Mouse (Mus musculus): ENCODE measurements around the gene Pga5. TPM values are rescaled to one million over a fixed set of nuclear protein-coding genes. Genes with fewer than 3 reads are reported as not detected.

The Pga5 gene
- polyA plus RNA-seq, 1 experiment from 2014 or later: not detected

DNA sequence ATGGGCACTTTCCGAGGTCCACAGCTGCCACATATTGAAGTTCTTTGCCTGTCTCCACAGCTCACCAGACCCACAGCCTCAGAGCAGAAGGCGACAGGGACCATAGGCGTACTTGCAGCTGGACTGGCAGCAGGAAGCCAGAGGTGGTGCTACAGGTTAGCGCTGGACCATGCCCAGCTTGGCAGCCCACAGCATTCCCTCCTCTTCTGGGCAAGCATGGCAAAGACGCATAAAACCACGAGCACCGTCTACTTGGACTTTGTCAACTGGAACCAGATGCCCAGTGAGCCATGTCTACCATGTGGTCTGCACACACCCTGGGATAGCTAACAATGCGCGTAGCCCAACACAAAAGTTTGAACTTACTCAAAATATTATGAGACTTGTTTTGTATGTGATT is 7.2 kb upstream of the Pga5 start:
- Histone ChIP-seq H3K27me3 (ENCODE audit: insufficient read depth, low read length) (no peaks in the 10 kb centered on the region), H3K4me1 (ENCODE audit: insufficient read depth) (peaks cover 7% of the 10 kb centered on the region), H3K4me2 (no peak overlapping the region), H3K4me3 (ENCODE audit: low read depth, low read length) (no peak overlapping the region), H3K9me3 (ENCODE audit: low read depth, low read length) (no peaks in the 10 kb centered on the region), H3K36me3 (ENCODE audit: insufficient read depth) (no peaks in the 10 kb centered on the region), H3K27ac (ENCODE audit: low read depth) (no peak overlapping the region), H3K9ac (no peak overlapping the region)
- TF ChIP-seq CTCF (IDR thresholded peaks at IDR 0.05; ENCODE audit: low read depth): no peak
- no peak for ATAC-seq (ENCODE audit: insufficient read depth)
- 88% methylated on average over 9 of the region's 9 CpGs for WGBS
- no peak for DNase-seq

DNA sequence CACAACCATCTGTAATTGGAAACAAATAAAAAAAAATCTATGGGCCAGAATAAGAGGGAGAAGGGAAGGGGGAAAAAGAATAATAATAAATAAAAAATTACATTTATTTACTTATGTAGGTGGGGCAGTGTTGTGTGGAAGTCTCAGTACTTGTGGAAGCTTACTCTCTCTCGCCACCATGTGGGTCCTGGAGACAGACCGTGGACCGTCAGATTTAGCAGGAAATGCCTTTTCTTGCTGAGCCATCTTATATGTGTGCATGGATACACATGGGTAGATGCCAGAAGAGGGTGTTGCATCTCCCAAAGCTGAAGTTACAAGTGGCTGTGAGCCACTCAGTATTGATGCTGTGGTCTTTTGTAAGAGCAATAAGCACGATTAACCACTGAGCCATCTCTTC is 3.7 kb upstream of the Pga5 start:
- no peak overlapping the region for H3K4me2 ChIP-seq
- DNase-seq: no peak
- H3K4me1 ChIP-seq (ENCODE audit: insufficient read depth): no peaks in the 10 kb centered on the region
- H3K9me3 ChIP-seq (ENCODE audit: low read depth, low read length): no peaks in the 10 kb centered on the region
- no peaks in the 10 kb centered on the region for H3K27me3 ChIP-seq (ENCODE audit: insufficient read depth, low read length)
- ATAC-seq (ENCODE audit: insufficient read depth): no peak
- TF ChIP-seq CTCF (IDR thresholded peaks at IDR 0.05; ENCODE audit: low read depth): peak; percentile 12; the same call in 1 of the 2 replicates
- H3K36me3 ChIP-seq (ENCODE audit: insufficient read depth): no peaks in the 10 kb centered on the region
- no peak overlapping the region for H3K9ac ChIP-seq
- H3K27ac ChIP-seq (ENCODE audit: low read depth): no peak overlapping the region
- WGBS: 50% methylated on average over 4 of the region's 4 CpGs
- no peak overlapping the region for H3K4me3 ChIP-seq (ENCODE audit: low read depth, low read length)

DNA sequence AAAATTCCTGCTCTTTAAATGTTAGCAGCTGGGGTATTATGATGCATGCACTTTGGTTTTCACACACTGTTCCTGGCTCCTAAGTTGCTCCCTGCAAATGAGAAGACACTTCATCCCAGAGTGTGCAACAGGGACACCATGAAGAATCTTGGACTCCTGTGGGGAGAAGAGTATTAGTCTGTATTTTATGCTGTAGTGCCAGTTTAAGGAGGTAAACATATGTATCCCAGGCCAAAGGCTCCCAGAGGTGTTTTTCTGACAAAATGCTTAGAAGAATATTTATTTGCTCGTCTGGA is 849 bp upstream of the Pga5 start:
- H3K9ac ChIP-seq: no peak overlapping the region
- ATAC-seq (ENCODE audit: insufficient read depth): no peak

DNA sequence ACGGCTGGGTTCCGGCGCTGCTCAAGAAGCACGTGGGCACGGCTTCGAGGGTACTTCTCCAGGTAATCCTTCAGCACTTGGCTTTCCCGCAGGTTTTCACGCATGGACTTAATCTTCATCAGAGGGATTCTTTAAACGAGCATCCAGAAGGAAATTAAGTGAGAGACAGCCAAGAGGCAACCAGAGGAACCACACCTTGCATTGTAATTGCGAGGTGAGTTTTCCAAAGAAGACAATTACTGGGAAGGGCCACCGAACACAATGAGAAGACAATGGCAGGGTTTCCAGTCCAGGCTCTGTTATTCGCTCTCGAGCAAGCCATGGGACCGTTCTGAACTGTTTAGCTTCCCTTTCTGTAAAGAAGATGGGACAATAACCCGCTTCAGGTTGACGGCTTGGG is 1.2 kb downstream of the Pga5 start:
- WGBS: 78% methylated on average over 16 of the region's 16 CpGs
- ATAC-seq (ENCODE audit: insufficient read depth): no peak

More for the DNA sequence above, 849 bp upstream of the Pga5 start:
- Histone ChIP-seq H3K4me3 (ENCODE audit: low read depth, low read length) (no peak overlapping the region), H3K4me1 (ENCODE audit: insufficient read depth) (no peaks in the 10 kb centered on the region), H3K27ac (ENCODE audit: low read depth) (no peak overlapping the region), H3K36me3 (ENCODE audit: insufficient read depth) (no peaks in the 10 kb centered on the region), H3K4me2 (no peak overlapping the region), H3K27me3 (ENCODE audit: insufficient read depth, low read length) (no peaks in the 10 kb centered on the region), H3K9me3 (ENCODE audit: low read depth, low read length) (no peaks in the 10 kb centered on the region)
- no peak for TF ChIP-seq CTCF (IDR thresholded peaks at IDR 0.05; ENCODE audit: low read depth)
- no peak for DNase-seq
- 60% methylated on average over 1 of the region's 1 CpGs for WGBS

DNA sequence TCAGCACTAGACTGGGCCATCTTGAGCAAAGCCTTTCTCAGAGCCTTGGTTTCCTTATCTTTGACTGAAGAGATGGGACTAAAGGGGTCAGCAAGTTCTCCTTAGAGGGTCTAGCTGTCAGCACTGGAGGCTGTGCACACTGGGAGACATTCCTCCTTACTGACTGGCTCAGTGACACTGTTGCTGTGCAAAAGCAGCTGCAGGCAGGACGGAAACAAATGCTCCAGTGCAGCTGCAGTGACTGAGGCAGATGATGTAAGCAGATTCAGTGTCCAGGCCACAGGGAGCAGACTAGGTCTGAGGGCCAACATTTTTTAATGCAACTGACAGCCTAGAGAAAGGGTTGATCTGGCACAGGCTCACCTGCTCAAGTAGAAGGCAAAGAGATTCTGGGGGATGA is 4.6 kb downstream of the Pga5 start:
- Histone ChIP-seq H3K36me3 (ENCODE audit: insufficient read depth) (no peaks in the 10 kb centered on the region), H3K4me2 (no peak overlapping the region), H3K4me1 (ENCODE audit: insufficient read depth) (no peaks in the 10 kb centered on the region), H3K9ac (no peak overlapping the region), H3K27me3 (ENCODE audit: insufficient read depth, low read length) (no peaks in the 10 kb centered on the region), H3K4me3 (ENCODE audit: low read depth, low read length) (no peak overlapping the region), H3K9me3 (ENCODE audit: low read depth, low read length) (no peaks in the 10 kb centered on the region), H3K27ac (ENCODE audit: low read depth) (no peak overlapping the region)
- TF ChIP-seq CTCF (IDR thresholded peaks at IDR 0.05; ENCODE audit: low read depth): no peak
- ATAC-seq (ENCODE audit: insufficient read depth) (no peak), DNase-seq (no peak)
- WGBS: 48% methylated on average over 1 of the region's 1 CpGs

More for the DNA sequence above, 1.2 kb downstream of the Pga5 start:
- no peak for DNase-seq
- H3K27ac ChIP-seq (ENCODE audit: low read depth): no peak overlapping the region
- H3K4me3 ChIP-seq (ENCODE audit: low read depth, low read length): no peak overlapping the region
- H3K36me3 ChIP-seq (ENCODE audit: insufficient read depth): no peaks in the 10 kb centered on the region
- H3K9ac ChIP-seq: no peak overlapping the region
- no peaks in the 10 kb centered on the region for H3K27me3 ChIP-seq (ENCODE audit: insufficient read depth, low read length)
- no peak overlapping the region for H3K4me2 ChIP-seq
- no peaks in the 10 kb centered on the region for H3K4me1 ChIP-seq (ENCODE audit: insufficient read depth)
- no peaks in the 10 kb centered on the region for H3K9me3 ChIP-seq (ENCODE audit: low read depth, low read length)
- TF ChIP-seq CTCF (IDR thresholded peaks at IDR 0.05; ENCODE audit: low read depth): no peak

DNA sequence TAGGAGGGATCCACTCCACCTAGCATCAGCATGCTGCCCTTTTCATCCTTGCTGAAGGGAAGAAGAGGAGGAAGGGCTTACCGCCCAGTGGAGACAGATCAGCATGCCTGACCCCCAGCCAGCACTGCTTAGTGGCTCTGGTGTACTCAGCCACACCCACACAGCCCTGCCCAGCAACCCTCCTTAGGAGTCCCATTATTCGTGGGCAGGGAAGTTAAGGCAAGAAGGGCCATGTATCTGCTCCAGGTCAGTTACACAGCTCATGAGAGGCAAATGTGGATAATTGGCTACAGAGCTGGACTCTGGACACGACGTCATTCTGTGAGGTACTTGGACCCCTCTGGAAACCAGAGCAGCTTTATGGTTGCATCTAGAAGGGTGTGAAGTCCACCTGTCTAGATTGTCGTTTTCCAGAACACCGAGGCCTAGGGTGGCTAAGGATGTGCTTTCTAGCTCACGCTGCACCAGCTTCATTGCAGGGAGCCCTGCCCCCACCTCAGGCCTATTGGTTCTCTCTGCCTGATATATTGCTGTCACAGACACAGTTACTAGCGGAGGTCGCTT is 5.9 kb downstream of the Pga5 start:
- Histone ChIP-seq H3K9ac (no peak overlapping the region), H3K27ac (ENCODE audit: low read depth) (no peak overlapping the region), H3K4me3 (ENCODE audit: low read depth, low read length) (no peak overlapping the region), H3K36me3 (ENCODE audit: insufficient read depth) (no peaks in the 10 kb centered on the region), H3K4me1 (ENCODE audit: insufficient read depth) (no peaks in the 10 kb centered on the region), H3K4me2 (no peak overlapping the region), H3K27me3 (ENCODE audit: insufficient read depth, low read length) (no peaks in the 10 kb centered on the region), H3K9me3 (ENCODE audit: low read depth, low read length) (no peaks in the 10 kb centered on the region)
- ATAC-seq (ENCODE audit: insufficient read depth) (no peak; the same call in 1 of the 2 replicates), DNase-seq (no peak)
- 58% methylated on average over 9 of the region's 9 CpGs for WGBS
- no peak for TF ChIP-seq CTCF (IDR thresholded peaks at IDR 0.05; ENCODE audit: low read depth)

DNA sequence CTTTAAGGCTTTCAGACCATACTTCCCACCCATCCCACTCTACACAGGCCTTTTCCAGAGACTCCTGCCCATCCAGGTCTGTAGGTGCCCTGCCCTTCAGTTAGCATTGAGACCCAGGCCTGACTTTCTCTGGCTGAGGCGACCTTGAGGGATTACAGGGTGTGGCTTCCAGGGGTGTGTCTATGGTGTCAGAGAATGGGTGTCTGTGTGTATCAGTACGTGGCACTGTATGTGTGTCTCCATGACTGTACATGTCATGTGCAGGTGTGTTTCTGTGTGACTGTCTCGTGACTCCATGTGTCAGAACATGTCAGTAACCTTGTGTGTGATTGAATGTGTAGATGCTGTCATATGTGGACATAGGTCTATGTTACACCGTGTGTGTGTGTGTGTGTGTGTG is 6.6 kb downstream of the Pga5 start:
- H3K27ac ChIP-seq (ENCODE audit: low read depth): no peak overlapping the region

DNA sequence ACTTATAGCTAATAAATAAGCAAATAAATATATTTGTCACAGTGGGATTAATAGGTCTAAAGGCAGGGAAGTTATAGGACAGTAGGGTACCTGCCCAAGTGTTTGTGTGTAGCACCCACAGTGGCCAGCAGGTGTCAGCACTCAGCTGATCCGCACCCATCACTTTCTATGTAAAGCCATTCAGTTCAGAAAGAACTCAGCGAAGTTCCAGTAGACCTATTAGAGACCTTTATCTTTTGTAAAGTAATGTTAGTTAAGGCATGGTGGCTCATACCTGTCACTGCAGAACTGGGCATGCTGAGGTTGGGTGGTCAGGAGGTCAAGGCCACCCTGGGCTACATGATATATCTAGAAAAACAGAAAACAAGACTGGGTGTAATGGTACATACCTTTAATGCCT is 12.4 kb downstream of the Pga5 start:
- no peaks in the 10 kb centered on the region for H3K27me3 ChIP-seq (ENCODE audit: insufficient read depth, low read length)
- TF ChIP-seq CTCF (IDR thresholded peaks at IDR 0.05; ENCODE audit: low read depth): peak; percentile 89
- no peak overlapping the region for H3K4me3 ChIP-seq (ENCODE audit: low read depth, low read length)
- H3K9me3 ChIP-seq (ENCODE audit: low read depth, low read length): no peaks in the 10 kb centered on the region
- H3K9ac ChIP-seq: no peak overlapping the region
- DNase-seq (peak; percentile 84), ATAC-seq (ENCODE audit: insufficient read depth) (peak; percentile 62; the same call in 1 of the 2 replicates)
- H3K27ac ChIP-seq (ENCODE audit: low read depth): no peak overlapping the region
- no peak overlapping the region for H3K4me2 ChIP-seq
- 8% methylated on average over 2 of the region's 2 CpGs for WGBS
- no peaks in the 10 kb centered on the region for H3K4me1 ChIP-seq (ENCODE audit: insufficient read depth)
- H3K36me3 ChIP-seq (ENCODE audit: insufficient read depth): no peaks in the 10 kb centered on the region

More for the DNA sequence above, 6.6 kb downstream of the Pga5 start:
- Histone ChIP-seq H3K4me1 (ENCODE audit: insufficient read depth) (no peaks in the 10 kb centered on the region), H3K4me2 (no peak overlapping the region), H3K9ac (no peak overlapping the region), H3K9me3 (ENCODE audit: low read depth, low read length) (no peaks in the 10 kb centered on the region), H3K4me3 (ENCODE audit: low read depth, low read length) (no peak overlapping the region), H3K27me3 (ENCODE audit: insufficient read depth, low read length) (no peaks in the 10 kb centered on the region), H3K36me3 (ENCODE audit: insufficient read depth) (no peaks in the 10 kb centered on the region)
- WGBS: 65% methylated on average over 4 of the region's 4 CpGs
- no peak for DNase-seq
- TF ChIP-seq CTCF (IDR thresholded peaks at IDR 0.05; ENCODE audit: low read depth): no peak
- ATAC-seq (ENCODE audit: insufficient read depth): no peak
